Mouse (Mus musculus) hindbrain, embryonic 14.5 days (tissue): ENCODE measurements around the gene Neurod6. TPM values are rescaled to one million over a fixed set of nuclear protein-coding genes. Genes with fewer than 3 reads are reported as not detected.

Source experiments
- ATAC-seq: fragments of 200-750 bp; cut with Nextera tagmentation; 2 replicates; pipeline ENCODE4 v1.8.0; 2017; ENCODE audit warnings: moderate number of reproducible peaks, mild to moderate bottlenecking, moderate TSS enrichment, moderate library complexity; ENCODE audit not compliant: low FRiP score
- DNase-seq: peaks from one replicate; pipeline ENCODE4 v3.0.0-alpha.2; 2015; ENCODE audit warnings: low spot score
- H3K27ac ChIP-seq: fragments of 300-500 bp; sonication (generic); 2 replicates; pipeline ENCODE4 v1.5.1; 2014; ENCODE audit warnings: mild to moderate bottlenecking, moderate library complexity
- H3K27me3 ChIP-seq: fragments of 300-500 bp; sonication (generic); 2 replicates; pipeline ENCODE4 v1.6.1; 2014; ENCODE audit warnings: mild to moderate bottlenecking, low read length, mixed read lengths; ENCODE audit not compliant: control insufficient read depth, insufficient read depth
- H3K36me3 ChIP-seq: fragments of 300-500 bp; sonication (generic); replicated peaks from 2 replicates; pipeline ENCODE4 v1.6.1; 2014; ENCODE audit not compliant: control insufficient read depth, insufficient read depth
- H3K4me1 ChIP-seq: fragments of 300-500 bp; sonication (generic); replicated peaks from 2 replicates; pipeline ENCODE4 v1.6.1; 2014; ENCODE audit warnings: antibody characterized with exemption, low read length, mixed read lengths; ENCODE audit not compliant: control insufficient read depth, insufficient read depth
- H3K4me2 ChIP-seq: fragments of 300-500 bp; sonication (generic); replicated peaks from 2 replicates; pipeline ENCODE4 v1.6.1; 2014; ENCODE audit warnings: mild to moderate bottlenecking, moderate library complexity
- H3K4me3 ChIP-seq: fragments of 300-500 bp; sonication (generic); replicated peaks from 2 replicates; pipeline ENCODE4 v1.5.1; 2014; ENCODE audit warnings: mild to moderate bottlenecking, low read length
- H3K9ac ChIP-seq: fragments of 300-500 bp; sonication (generic); 2 replicates; pipeline ENCODE4 v1.6.1; 2014
- H3K9me3 ChIP-seq: fragments of 300-500 bp; sonication (generic); 2 replicates; pipeline ENCODE4 v1.6.1; 2016; ENCODE audit warnings: low read length; ENCODE audit not compliant: control insufficient read depth
- WGBS: fragments of 180-500 bp; shearing (Covaris S2); extraction: QIAGEN DNeasy Blood & Tissue Kit; methylation state at CpG from one replicate; pipeline ENCODE4 v1.1.7; 2014; 5-methylcytosine and 5-hydroxymethylcytosine counted together
- polyA plus RNA-seq: library from polyadenylated mRNA; unstranded; fragments of >200 nt; fragmentation: Nextera tagmentation; extraction: Ambion mirVana; gene quantifications from 2 replicates; pipeline ENCODE4 v1.2.1, GENCODE M21; 2014

The Neurod6 gene
- polyA plus RNA-seq, 1 experiment from 2014 or later: 47.1 TPM

DNA sequence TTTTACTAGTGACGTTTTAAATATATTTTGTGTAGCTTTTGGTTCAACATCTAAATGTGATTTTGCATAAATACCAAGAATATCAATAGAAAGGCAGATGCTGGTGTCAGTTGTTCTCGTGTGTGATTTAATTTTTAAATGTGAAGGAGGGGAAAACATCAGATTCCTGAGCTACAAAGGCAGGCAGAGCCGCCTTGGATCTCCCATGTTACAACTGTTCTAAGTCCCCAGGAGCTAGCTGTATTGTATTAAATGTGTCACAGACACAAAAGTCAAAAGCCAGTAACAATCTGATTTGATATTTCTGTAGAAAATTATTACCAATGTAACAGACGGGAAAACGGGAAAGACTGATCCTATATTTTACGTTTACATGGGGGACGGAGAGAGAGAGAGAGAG lies 1.8 kb upstream of the Neurod6 start:
- no peak overlapping the region for H3K4me2 ChIP-seq
- 73% methylated on average over 7 of the region's 7 CpGs for WGBS
- no peaks in the 10 kb centered on the region for H3K9me3 ChIP-seq
- H3K27ac ChIP-seq: no peak overlapping the region
- ATAC-seq (no peak), DNase-seq (no peak)
- no peaks in the 10 kb centered on the region for H3K4me1 ChIP-seq
- H3K9ac ChIP-seq: no peak overlapping the region
- H3K4me3 ChIP-seq: no peak overlapping the region
- no peaks in the 10 kb centered on the region for H3K36me3 ChIP-seq
- H3K27me3 ChIP-seq: no peaks in the 10 kb centered on the region

DNA sequence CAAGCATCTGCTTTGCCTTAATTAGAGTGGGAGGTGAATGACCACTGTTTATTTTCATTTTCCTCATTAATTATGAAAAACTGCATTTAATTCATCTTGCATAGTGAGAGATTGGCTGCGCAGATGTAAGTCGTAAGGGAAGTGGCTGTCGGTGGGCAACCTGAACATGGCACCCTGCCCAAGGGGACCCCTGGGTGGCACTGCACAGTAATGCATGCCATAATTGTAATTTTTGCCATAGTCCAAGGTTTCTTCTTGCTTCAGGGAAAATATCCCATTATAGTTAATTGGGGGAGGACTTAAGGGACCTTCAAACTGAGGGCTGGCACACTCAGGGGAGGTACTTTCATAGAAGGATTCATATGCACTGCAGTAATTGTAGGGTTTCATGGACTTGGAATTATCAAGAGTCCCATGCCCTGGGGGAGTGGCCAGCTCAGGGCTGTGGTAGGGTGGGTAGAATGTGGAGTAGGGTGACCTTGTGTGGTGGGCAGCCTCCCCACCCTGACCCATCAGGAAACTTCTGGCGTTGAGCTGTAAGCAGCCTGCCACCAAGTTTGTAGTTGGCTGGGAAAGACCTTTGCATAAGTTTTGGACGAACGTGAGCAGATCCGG lies 2.4 kb downstream of the Neurod6 start:
- H3K9me3 ChIP-seq: no peaks in the 10 kb centered on the region
- no peak for DNase-seq
- 71% methylated on average over 7 of the region's 7 CpGs for WGBS

DNA sequence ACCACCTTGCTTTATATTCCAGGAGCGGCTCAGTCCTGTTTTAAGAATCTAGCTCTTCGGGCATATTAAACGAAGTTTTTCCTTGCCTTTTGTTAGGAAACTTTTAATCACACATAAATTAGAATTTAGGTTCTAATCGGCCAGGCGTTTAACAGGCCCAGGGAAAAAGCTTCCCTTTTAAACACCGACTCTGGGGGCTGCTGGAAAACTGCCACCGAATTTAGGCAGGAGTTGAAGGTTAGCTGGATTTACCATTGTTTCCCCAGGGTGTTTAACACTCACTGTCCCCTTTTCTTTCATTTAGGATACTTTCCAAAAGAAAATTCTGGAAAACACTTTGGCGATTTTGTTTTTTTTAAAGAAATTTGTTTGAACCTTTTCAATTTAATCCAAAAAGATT lies 3.7 kb downstream of the Neurod6 start:
- Histone ChIP-seq H3K36me3 (no peaks in the 10 kb centered on the region), H3K9me3 (no peaks in the 10 kb centered on the region), H3K4me3 (peak overlapping the region; percentile 32), H3K4me2 (peak overlapping the region; percentile 77), H3K27ac (peak overlapping the region; percentile 74; the same call in 1 of the 2 replicates), H3K4me1 (peaks cover 15% of the 10 kb centered on the region), H3K27me3 (no peaks in the 10 kb centered on the region), H3K9ac (peak overlapping the region; percentile 62)
- no peak for DNase-seq
- ATAC-seq: no peak
- 16% methylated on average over 8 of the region's 8 CpGs for WGBS

More for the DNA sequence above, 2.4 kb downstream of the Neurod6 start:
- Histone ChIP-seq H3K4me2 (peak overlapping the region; percentile 77), H3K9ac (peak overlapping the region; percentile 34; the same call in 1 of the 2 replicates), H3K4me3 (peak overlapping the region; percentile 26), H3K27me3 (no peaks in the 10 kb centered on the region), H3K36me3 (no peaks in the 10 kb centered on the region), H3K27ac (peak overlapping the region; percentile 54), H3K4me1 (peaks cover 15% of the 10 kb centered on the region)
- no peak; the same call in 1 of the 2 replicates for ATAC-seq

DNA sequence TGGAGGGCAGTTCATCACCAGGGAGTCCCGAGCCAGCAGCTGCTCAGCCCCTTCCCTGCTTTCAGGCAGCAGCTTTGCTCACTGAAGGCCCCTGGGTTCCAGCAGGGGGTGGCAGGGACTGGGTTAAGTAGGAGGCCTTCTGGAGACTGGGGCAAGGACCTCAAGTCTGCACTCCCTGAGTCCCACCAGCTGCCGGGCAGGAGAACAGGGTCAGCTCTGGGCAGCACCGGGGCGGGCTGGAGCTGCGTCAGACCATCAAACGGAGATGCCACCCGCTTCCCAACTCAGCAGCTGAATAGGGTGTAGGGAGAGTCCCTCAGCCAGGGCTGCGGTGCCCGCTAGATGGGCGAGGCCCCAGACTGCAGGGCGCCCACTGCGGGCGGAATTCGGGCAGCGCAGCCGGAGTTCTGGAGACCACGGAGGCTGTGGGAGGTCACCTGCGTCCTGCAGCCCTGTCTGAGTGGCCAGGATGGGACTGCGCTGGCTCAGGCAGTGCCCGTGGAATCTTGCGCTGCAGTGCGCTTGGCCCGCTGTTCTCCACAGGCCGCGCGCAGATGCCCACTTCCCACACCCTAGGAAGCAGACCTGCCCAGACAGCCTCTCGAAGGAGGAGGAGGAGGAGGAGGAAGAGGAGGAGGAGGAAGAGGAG lies 4.3 kb downstream of the Neurod6 start:
- WGBS: under 1% methylated on average over 27 of the region's 27 CpGs
- Histone ChIP-seq H3K9ac (peak overlapping the region; percentile 62), H3K4me1 (peaks cover 15% of the 10 kb centered on the region), H3K4me2 (peak overlapping the region; percentile 77), H3K4me3 (peak overlapping the region; percentile 32), H3K27ac (peak overlapping the region; percentile 74), H3K9me3 (no peaks in the 10 kb centered on the region), H3K36me3 (no peaks in the 10 kb centered on the region), H3K27me3 (no peaks in the 10 kb centered on the region)
- peak; percentile 71 for ATAC-seq
- peak; percentile 42 for DNase-seq

DNA sequence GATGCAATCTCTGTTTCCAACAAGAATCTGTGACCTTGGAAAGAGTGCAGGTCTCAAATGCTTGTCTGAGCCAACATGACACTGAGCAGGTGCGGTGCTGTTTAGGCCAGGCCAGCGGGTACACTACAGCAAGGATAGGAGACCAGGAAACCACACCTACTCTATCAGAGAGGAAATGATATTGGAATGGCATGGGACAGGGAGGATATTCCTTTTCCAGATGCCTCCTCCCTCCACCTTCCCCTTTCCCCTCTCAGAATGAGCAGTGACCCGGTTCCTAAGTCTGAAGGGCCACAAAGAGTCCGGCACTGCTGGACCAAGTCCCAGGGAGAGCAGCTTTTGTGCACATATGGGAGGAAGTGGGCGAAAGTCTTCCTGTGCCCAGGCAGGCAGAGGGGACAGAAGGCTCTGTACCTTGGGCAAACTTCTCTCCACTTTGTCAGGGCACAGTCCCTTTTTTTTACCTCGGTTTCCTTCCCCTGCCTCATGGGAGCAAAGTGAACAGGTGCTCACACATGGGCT lies 4.9 kb downstream of the Neurod6 start:
- ATAC-seq: no peak
- DNase-seq: no peak
- peak overlapping the region; percentile 32; the same call in 1 of the 2 replicates for H3K4me3 ChIP-seq
- no peaks in the 10 kb centered on the region for H3K36me3 ChIP-seq
- H3K9me3 ChIP-seq: no peaks in the 10 kb centered on the region
- peak overlapping the region; percentile 62 for H3K9ac ChIP-seq
- WGBS: 55% methylated on average over 6 of the region's 6 CpGs
- H3K27me3 ChIP-seq: no peaks in the 10 kb centered on the region
- H3K4me2 ChIP-seq: peak overlapping the region; percentile 77
- peak overlapping the region; percentile 74; the same call in 1 of the 2 replicates for H3K27ac ChIP-seq
- peaks cover 15% of the 10 kb centered on the region for H3K4me1 ChIP-seq

DNA sequence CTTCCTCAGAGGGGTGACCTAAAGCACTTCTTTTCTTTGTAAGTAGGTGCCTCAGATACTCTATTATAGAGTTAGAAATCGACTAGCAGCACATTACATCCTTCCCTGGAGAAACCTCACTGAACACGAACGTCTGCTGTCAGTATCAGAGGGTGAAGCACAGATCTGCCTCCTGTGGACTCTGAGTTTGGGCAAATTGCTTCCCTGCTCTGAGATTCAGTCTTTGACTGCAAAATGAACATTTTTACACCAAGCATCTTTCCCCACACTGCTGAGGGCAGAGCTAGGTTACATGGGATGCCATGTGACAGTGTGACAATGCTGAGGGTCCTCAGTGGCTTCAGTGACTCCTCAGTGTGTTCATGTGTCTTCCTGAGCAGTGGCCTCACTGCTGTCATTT lies 13.3 kb downstream of the Neurod6 start:
- Histone ChIP-seq H3K9me3 (no peaks in the 10 kb centered on the region), H3K27ac (no peak overlapping the region), H3K27me3 (no peaks in the 10 kb centered on the region), H3K4me1 (no peaks in the 10 kb centered on the region), H3K9ac (no peak overlapping the region), H3K4me3 (no peak overlapping the region), H3K36me3 (no peaks in the 10 kb centered on the region), H3K4me2 (no peak overlapping the region)
- DNase-seq (no peak), ATAC-seq (no peak)
- 63% methylated on average over 3 of the region's 3 CpGs for WGBS

DNA sequence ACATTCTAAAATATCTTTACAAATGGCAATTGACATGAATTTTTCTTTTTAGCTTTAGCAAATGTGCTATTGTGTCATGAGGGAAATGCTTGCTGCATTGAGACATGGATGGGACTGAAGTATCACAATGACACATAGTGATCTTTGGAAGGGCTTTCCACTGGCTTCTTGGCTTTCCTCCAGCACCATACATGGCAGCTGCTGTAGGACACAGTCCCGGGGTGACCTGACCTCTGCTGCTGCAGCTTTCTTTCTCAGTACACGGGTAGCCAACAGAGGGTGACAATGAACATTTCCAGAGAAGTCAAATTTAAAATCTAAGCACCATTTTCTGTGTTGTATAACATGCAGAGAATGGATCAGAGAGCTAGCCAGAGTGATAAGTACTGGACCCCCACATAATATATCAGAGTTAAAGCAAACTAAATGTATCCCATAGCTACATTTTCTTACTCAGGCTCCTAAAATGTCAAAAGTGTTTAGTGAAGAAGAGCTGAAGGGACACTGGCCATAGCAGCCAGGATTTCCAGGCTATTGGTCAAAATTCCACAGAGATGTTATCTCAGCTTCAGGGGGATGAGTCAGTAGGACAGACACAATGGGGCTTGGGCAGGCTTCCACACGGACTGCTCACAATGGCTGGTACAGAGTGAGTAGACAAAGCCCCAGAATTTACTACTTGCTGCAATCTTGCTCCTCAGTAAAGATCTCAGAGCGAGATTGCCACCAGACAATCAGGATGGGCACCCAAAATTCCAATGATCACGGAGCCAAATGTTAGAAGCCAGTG lies 19.7 kb downstream of the Neurod6 start:
- ATAC-seq: no peak
- Histone ChIP-seq H3K9me3 (no peaks in the 10 kb centered on the region), H3K27me3 (no peaks in the 10 kb centered on the region), H3K4me3 (no peak overlapping the region), H3K9ac (no peak overlapping the region), H3K27ac (no peak overlapping the region), H3K36me3 (no peaks in the 10 kb centered on the region), H3K4me2 (no peak overlapping the region), H3K4me1 (no peaks in the 10 kb centered on the region)
- no peak for DNase-seq
- WGBS: 57% methylated on average over 5 of the region's 5 CpGs

DNA sequence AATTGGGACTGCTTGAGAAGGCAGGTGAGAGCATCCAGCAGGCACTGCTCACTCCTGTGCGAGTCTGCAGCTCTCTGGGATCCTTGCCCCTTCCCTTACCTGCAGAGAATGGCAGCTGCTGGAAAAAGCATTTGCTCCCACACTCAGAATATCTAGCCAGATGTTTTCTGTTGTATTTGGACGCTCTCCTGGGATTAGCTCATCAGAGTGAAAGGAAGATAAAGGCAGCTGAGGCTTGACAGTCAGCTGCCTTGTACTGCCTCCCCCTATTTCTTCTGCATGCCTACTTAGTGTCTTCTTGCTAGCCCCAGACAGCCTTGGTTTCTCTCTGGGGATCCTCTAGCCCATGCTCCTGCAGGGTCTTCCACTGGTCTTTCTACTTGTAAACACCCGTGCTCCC lies 31.1 kb downstream of the Neurod6 start:
- WGBS: 50% methylated on average over 3 of the region's 3 CpGs
- ATAC-seq: peak; percentile 10; the same call in 1 of the 2 replicates
- no peak for DNase-seq

DNA sequence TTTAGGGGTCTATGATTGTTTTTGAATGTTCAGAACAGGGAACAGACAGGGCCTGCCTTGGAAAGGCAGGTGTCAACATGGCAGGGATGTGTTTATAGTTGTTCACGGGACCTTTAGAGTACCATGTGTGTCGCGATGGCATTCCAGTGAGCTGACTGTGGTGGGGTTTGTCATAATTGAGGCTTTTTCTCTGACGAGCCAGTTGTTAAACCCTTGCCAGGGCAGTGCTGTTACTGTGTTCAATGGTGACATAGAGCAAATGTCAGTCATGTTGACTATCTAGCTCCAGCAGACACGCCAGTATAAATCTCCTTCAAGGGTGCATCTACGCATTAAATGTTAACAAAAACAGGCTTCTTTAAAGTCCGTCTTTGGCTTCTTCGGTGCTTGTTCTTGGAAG lies 31.5 kb downstream of the Neurod6 start:
- H3K27me3 ChIP-seq: no peaks in the 10 kb centered on the region
- H3K36me3 ChIP-seq: no peaks in the 10 kb centered on the region
- no peak for ATAC-seq
- WGBS: 76% methylated on average over 8 of the region's 8 CpGs
- H3K9me3 ChIP-seq: no peaks in the 10 kb centered on the region
- no peak overlapping the region for H3K4me2 ChIP-seq
- DNase-seq: no peak
- H3K4me3 ChIP-seq: no peak overlapping the region
- H3K4me1 ChIP-seq: peaks cover 27% of the 10 kb centered on the region
- H3K9ac ChIP-seq: no peak overlapping the region
- H3K27ac ChIP-seq: peak overlapping the region; percentile 21; the same call in 1 of the 2 replicates

More for the DNA sequence above, 31.1 kb downstream of the Neurod6 start:
- no peaks in the 10 kb centered on the region for H3K27me3 ChIP-seq
- H3K9ac ChIP-seq: no peak overlapping the region
- no peaks in the 10 kb centered on the region for H3K36me3 ChIP-seq
- peaks cover 27% of the 10 kb centered on the region for H3K4me1 ChIP-seq
- H3K9me3 ChIP-seq: no peaks in the 10 kb centered on the region
- H3K27ac ChIP-seq: peak overlapping the region; percentile 53; the same call in 1 of the 2 replicates
- no peak overlapping the region for H3K4me2 ChIP-seq
- H3K4me3 ChIP-seq: no peak overlapping the region
